Mouse (Mus musculus): ENCODE data around the gene Cdip1.
A peak's percentile ranks its signal among the peaks of the same experiment; 100 is the strongest.
"Not testable (repeated sequence)": the region's sequence is repeated elsewhere in the genome, so short reads cannot be mapped to it uniquely, and the experiment has no call there.

Cdip1 gene

GRCm38 (mm10) chr16:4789810-4790559, at the start of gene Cdip1:
Gene Cdip1, minus strand, starts transcription at chr16:4790292.
- peak; percentile 92 to 94 for DNase-seq (ENCODE audit: low spot score in 2 of 2)

GRCm38 (mm10) chr16:4839552-4839951, 49.5 kb upstream of the Cdip1 start:
- DNase-seq (ENCODE audit: low spot score in 2 of 2): no peak

- no peak for DNase-seq (ENCODE audit: low spot score in 2 of 2)
Measured at GRCm38 (mm10) chr16:4837631-4838030, 47.5 kb upstream of the Cdip1 start.

GRCm38 (mm10) chr16:4835191-4835590, 45.1 kb upstream of the Cdip1 start, which contains the start of gene 4930562C15Rik:
Gene 4930562C15Rik, plus strand, starts transcription at chr16:4835416.
- no peak for DNase-seq (ENCODE audit: low spot score in 2 of 2)

GRCm38 (mm10) chr16:4833858-4834257, 43.8 kb upstream of the Cdip1 start:
- no peak for DNase-seq (ENCODE audit: low spot score in 2 of 2)

- peak in 1 of 2 experiments; percentile 36 for DNase-seq (ENCODE audit: low spot score in 2 of 2)
Measured at GRCm38 (mm10) chr16:4831650-4832419, 41.7 kb upstream of the Cdip1 start.

GRCm38 (mm10) chr16:4829271-4829900, 39.3 kb upstream of the Cdip1 start:
- no peak for DNase-seq (ENCODE audit: low spot score in 2 of 2)

GRCm38 (mm10) chr16:4827639-4828038, 37.5 kb upstream of the Cdip1 start:
- DNase-seq (ENCODE audit: low spot score in 2 of 2): no peak

GRCm38 (mm10) chr16:4824466-4824865, 34.4 kb upstream of the Cdip1 start:
- not testable (repeated sequence) for DNase-seq (ENCODE audit: low spot score in 2 of 2)

- no peak for DNase-seq (ENCODE audit: low spot score in 2 of 2)
Measured at GRCm38 (mm10) chr16:4818349-4818748, 28.3 kb upstream of the Cdip1 start.

- no peak for DNase-seq (ENCODE audit: low spot score in 2 of 2)
Measured at GRCm38 (mm10) chr16:4796631-4797030, 6.5 kb upstream of the Cdip1 start.

- no peak for DNase-seq (ENCODE audit: low spot score in 2 of 2)
Measured at GRCm38 (mm10) chr16:4791332-4791731, 1.2 kb upstream of the Cdip1 start.

- no peak for DNase-seq (ENCODE audit: low spot score in 2 of 2)
Measured at GRCm38 (mm10) chr16:4789311-4789768, 752 bp downstream of the Cdip1 start.

GRCm38 (mm10) chr16:4788176-4788575, 1.9 kb downstream of the Cdip1 start:
- no peak for DNase-seq (ENCODE audit: low spot score in 2 of 2)

- no peak for DNase-seq (ENCODE audit: low spot score in 2 of 2)
Measured at GRCm38 (mm10) chr16:4785706-4786105, 4.4 kb downstream of the Cdip1 start.

- DNase-seq (ENCODE audit: low spot score in 2 of 2): no peak
Measured at GRCm38 (mm10) chr16:4782515-4782914, 7.6 kb downstream of the Cdip1 start.

GRCm38 (mm10) chr16:4781524-4782196, 8.4 kb downstream of the Cdip1 start:
- peak in 1 of 2 experiments; percentile 22 for DNase-seq (ENCODE audit: low spot score in 2 of 2)

- DNase-seq (ENCODE audit: low spot score in 2 of 2): no peak
Measured at GRCm38 (mm10) chr16:4778940-4779339, 11.2 kb downstream of the Cdip1 start.

GRCm38 (mm10) chr16:4777905-4778609, 12.0 kb downstream of the Cdip1 start:
- no peak for DNase-seq (ENCODE audit: low spot score in 2 of 2)

GRCm38 (mm10) chr16:4777171-4777904, 12.8 kb downstream of the Cdip1 start:
- DNase-seq (ENCODE audit: low spot score in 2 of 2): no peak
